Mouse (Mus musculus) cerebellum, postnatal 4 days (tissue): ENCODE data around the gene Scgb2b3.

Experiments used
- DNase-seq, 2 experiments: peaks; one replicate each; pipeline ENCODE4 v3.0.0; 2022; ENCODE audit warnings: low spot score in 2 of 2, mixed read lengths in 1 of 2

Scgb2b3 gene

DNA sequence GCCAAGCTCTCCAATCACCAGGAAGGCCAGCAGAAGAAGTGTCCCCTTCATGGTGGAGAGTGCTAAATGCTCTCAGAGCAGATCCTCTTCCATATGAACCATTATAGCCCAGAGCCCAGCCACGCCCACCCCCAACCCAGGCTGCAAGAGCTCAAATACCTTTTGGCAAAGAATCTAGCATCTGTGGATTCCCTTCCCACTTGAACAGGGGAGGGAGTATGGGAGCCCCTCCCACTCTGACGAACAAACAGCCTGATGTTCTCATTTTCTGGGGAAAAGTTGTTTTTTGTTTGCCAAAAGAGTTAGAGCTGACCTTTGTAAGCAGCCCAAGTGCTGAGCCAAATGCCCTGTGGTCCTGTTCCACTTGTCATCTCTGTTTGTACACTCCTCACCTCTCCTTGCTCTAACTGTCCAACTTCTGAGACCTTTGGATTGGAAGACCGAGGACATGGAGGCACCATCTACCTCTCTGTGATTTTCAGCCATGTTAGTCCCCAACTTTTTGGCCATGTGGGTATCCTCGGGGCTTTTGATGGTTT is at the start of gene Scgb2b3:
Gene Scgb2b3 (minus strand): TSS at position 51 of the 539 bp plus-strand sequence.
- no peak for DNase-seq

DNA sequence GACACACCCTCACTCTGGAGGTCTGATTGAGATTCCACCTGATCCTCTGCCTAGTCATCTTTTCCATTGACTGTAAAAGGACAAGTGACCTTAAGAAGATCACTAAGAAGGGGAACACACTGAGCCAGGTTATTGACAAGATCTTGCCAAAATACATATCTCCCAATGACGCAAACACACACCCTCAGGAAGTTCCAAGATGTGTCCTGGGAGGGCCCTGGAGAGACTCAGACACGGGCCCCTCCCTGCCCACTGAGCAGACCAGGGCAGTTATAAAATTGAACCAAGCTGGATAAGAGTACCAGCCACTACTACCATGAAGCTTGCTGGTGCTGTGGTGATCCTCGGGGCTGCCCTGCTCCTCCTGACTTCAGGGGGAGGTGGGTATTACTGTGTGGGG is 13.4 kb upstream of the Scgb2b3 start, which contains the start of gene Scgb1b3:
Gene Scgb1b3 (plus strand): TSS at position 301 of the 400 bp plus-strand sequence.
- DNase-seq = no peak
